Mouse (Mus musculus): ENCODE results near the gene Elovl6. TPM values are rescaled to one million over a fixed set of nuclear protein-coding genes. Genes with fewer than 3 reads are reported as not detected.

Elovl6 gene
- total and polyA plus RNA-seq, 3 experiments, result 15.0 to 17.2 TPM; not detected in 1

GRCm38 (mm10) chr3:129570989-129571388 is 38.8 kb downstream of the Elovl6 start:
- Histone ChIP-seq H3K9me3 (replicated peaks; ENCODE audit: insufficient read depth, low read length) (no peaks in the 10 kb centered on the region), H3K27me3 (ENCODE audit: control insufficient read depth in 1 of 2, insufficient read depth in 2 of 2, low read length in 2 of 2) (no peaks in the 10 kb centered on the region), H3K79me2 (ENCODE audit: control insufficient read depth, insufficient read depth, low read length, poor library complexity) (no peaks in the 10 kb centered on the region), H3K4me3 (ENCODE audit: control insufficient read depth in 1 of 2, insufficient read depth in 1 of 2, low read depth in 2 of 2, low read length in 2 of 2) (no peak overlapping the region), H3K9ac (ENCODE audit: control insufficient read depth, low read depth, low read length, poor library complexity, severe bottlenecking) (no peak overlapping the region), H3K4me1 (ENCODE audit: control insufficient read depth in 1 of 2, insufficient read depth in 2 of 2, low read length in 2 of 2) (peaks cover 3 to 6% of the 10 kb centered on the region in 2 experiments; a peak in 3 of 4 replicates), H3K27ac (ENCODE audit: control insufficient read depth, low read depth, low read length) (no peak overlapping the region), H3K36me3 (ENCODE audit: control insufficient read depth in 1 of 2, insufficient read depth in 2 of 2, low read length in 2 of 2) (peaks cover 0 to 8% of the 10 kb centered on the region in 2 experiments; a peak in 2 of 4 replicates)
- DNase-seq (ENCODE audit: low read depth, low spot score), result no peak
- TF ChIP-seq MXI1 (IDR thresholded peaks at IDR 0.05; ENCODE audit: low read depth, low read length), result no peak
- no peak for TF ChIP-seq POLR2AphosphoS5 (IDR thresholded peaks at IDR 0.05; ENCODE audit: borderline replicate concordance, low read depth, low read length)
- TF ChIP-seq POLR2AphosphoS2 (IDR thresholded peaks at IDR 0.05; ENCODE audit: low read length), result no peak
- no peak for TF ChIP-seq USF1 (IDR thresholded peaks at IDR 0.05; ENCODE audit: low read depth, low read length)
- TF ChIP-seq NELFE (IDR thresholded peaks at IDR 0.05; ENCODE audit: low read depth, low read length), result no peak
- TF ChIP-seq UBTF (IDR thresholded peaks at IDR 0.05; ENCODE audit: borderline replicate concordance, insufficient read depth, low read depth, low read length), result no peak
- TF ChIP-seq E2F4 (IDR thresholded peaks at IDR 0.05; ENCODE audit: borderline replicate concordance, low read depth, low read length), result no peak
- TF ChIP-seq ZKSCAN1 (IDR thresholded peaks at IDR 0.05; ENCODE audit: low read depth, low read length), result no peak
- TF ChIP-seq CTCF (IDR thresholded peaks at IDR 0.05 in 2 of 3, conservative IDR thresholded peaks at IDR 0.05 in 1 of 3; ENCODE audit: control insufficient read depth in 1 of 3, insufficient read depth in 1 of 3, low read depth in 2 of 3, low read length in 3 of 3, poor library complexity in 1 of 3, severe bottlenecking in 1 of 3), result no peak
- TF ChIP-seq POLR2A (IDR thresholded peaks at IDR 0.05; ENCODE audit: control insufficient read depth in 1 of 2, insufficient read depth in 1 of 2, low read depth in 1 of 2, low read length in 2 of 2, poor library complexity in 1 of 2), result no peak
- TF ChIP-seq MYC (IDR thresholded peaks at IDR 0.05; ENCODE audit: low read depth, low read length), result no peak

GRCm38 (mm10) chr3:129571642-129572041 is 39.5 kb downstream of the Elovl6 start:
- Histone ChIP-seq H3K9me3 (replicated peaks; ENCODE audit: insufficient read depth, low read length) (no peaks in the 10 kb centered on the region), H3K4me1 (ENCODE audit: control insufficient read depth in 1 of 2, insufficient read depth in 2 of 2, low read length in 2 of 2) (peaks cover 3 to 6% of the 10 kb centered on the region in 2 experiments; a peak in 3 of 4 replicates), H3K4me3 (ENCODE audit: control insufficient read depth in 1 of 2, insufficient read depth in 1 of 2, low read depth in 2 of 2, low read length in 2 of 2) (no peak overlapping the region), H3K27me3 (ENCODE audit: control insufficient read depth in 1 of 2, insufficient read depth in 2 of 2, low read length in 2 of 2) (no peaks in the 10 kb centered on the region), H3K9ac (ENCODE audit: control insufficient read depth, low read depth, low read length, poor library complexity, severe bottlenecking) (no peak overlapping the region), H3K27ac (ENCODE audit: control insufficient read depth, low read depth, low read length) (no peak overlapping the region), H3K79me2 (ENCODE audit: control insufficient read depth, insufficient read depth, low read length, poor library complexity) (no peaks in the 10 kb centered on the region), H3K36me3 (ENCODE audit: control insufficient read depth in 1 of 2, insufficient read depth in 2 of 2, low read length in 2 of 2) (peaks cover 0 to 8% of the 10 kb centered on the region in 2 experiments; a peak in 2 of 4 replicates)
- no peak for DNase-seq (ENCODE audit: low read depth, low spot score)
- TF ChIP-seq MYB (IDR thresholded peaks at IDR 0.05; ENCODE audit: low read depth, low read length) (no peak), USF1 (IDR thresholded peaks at IDR 0.05; ENCODE audit: low read depth, low read length) (no peak), MYC (IDR thresholded peaks at IDR 0.05; ENCODE audit: low read depth, low read length) (no peak), MAFK (IDR thresholded peaks at IDR 0.05; ENCODE audit: borderline replicate concordance, low read depth, low read length) (no peak), MEF2A (IDR thresholded peaks at IDR 0.05; ENCODE audit: extremely low read depth, insufficient replicate concordance, low read depth, low read length, poor library complexity, severe bottlenecking) (no peak), ZC3H11A (IDR thresholded peaks at IDR 0.05; ENCODE audit: low read depth, low read length) (no peak), POLR2A (IDR thresholded peaks at IDR 0.05; ENCODE audit: control insufficient read depth in 1 of 2, insufficient read depth in 1 of 2, low read depth in 1 of 2, low read length in 2 of 2, poor library complexity in 1 of 2) (no peak), RCOR1 (IDR thresholded peaks at IDR 0.05; ENCODE audit: low read depth, low read length) (no peak), KAT2A (conservative IDR thresholded peaks at IDR 0.05; ENCODE audit: low read depth, low read length) (no peak), ZMIZ1 (IDR thresholded peaks at IDR 0.05; ENCODE audit: low read depth, low read length) (no peak), TCF12 (IDR thresholded peaks at IDR 0.05; ENCODE audit: low read depth, low read length) (no peak), USF2 (IDR thresholded peaks at IDR 0.05; ENCODE audit: borderline replicate concordance in 1 of 2, insufficient read depth in 1 of 2, low read depth in 1 of 2, low read length in 2 of 2) (no peak), ZKSCAN1 (IDR thresholded peaks at IDR 0.05; ENCODE audit: low read depth, low read length) (no peak), EP300 (IDR thresholded peaks at IDR 0.05; ENCODE audit: low read depth in 1 of 2, low read length in 2 of 2) (no peak), TBP (IDR thresholded peaks at IDR 0.05; ENCODE audit: low read depth, low read length) (no peak), ELF1 (IDR thresholded peaks at IDR 0.05; ENCODE audit: low read depth, low read length) (no peak), E2F4 (IDR thresholded peaks at IDR 0.05; ENCODE audit: borderline replicate concordance, low read depth, low read length) (no peak)

Data from MEL (cell line).